Mouse (Mus musculus) myocyte (in vitro differentiated cells): Measurements from ENCODE around the gene Fam234a.

ENCODE experiments used
- CEBPB ChIP-seq: IDR thresholded peaks from 2 replicates; pipeline ENCODE4 v1.6.1; 2011; ENCODE audit warnings: mild to moderate bottlenecking, moderate library complexity; ENCODE audit not compliant: poor library complexity, insufficient read depth, severe bottlenecking
- E2F4 ChIP-seq: IDR thresholded peaks from one replicate; pipeline ENCODE4 v1.6.1; 2011; ENCODE audit warnings: mild to moderate bottlenecking, control low read depth, moderate library complexity; ENCODE audit not compliant: insufficient read depth
- MAX ChIP-seq: IDR thresholded peaks from one replicate; pipeline ENCODE4 v1.6.1; 2011; ENCODE audit warnings: low read depth, mild to moderate bottlenecking, control low read depth
- MYOD1 ChIP-seq, 3 experiments: IDR thresholded peaks; one replicate each; pipeline ENCODE4 v1.6.1; 2011; ENCODE audit warnings: control low read depth in 2 of 3, low read depth in 2 of 3, mild to moderate bottlenecking in 2 of 3, moderate library complexity in 1 of 3; ENCODE audit not compliant: insufficient read length in 2 of 3, control insufficient read depth in 1 of 3
- MYOG ChIP-seq, 3 experiments: IDR thresholded peaks; one replicate each; pipeline ENCODE4 v1.6.1; 2011; ENCODE audit warnings: control low read depth in 2 of 3, low read depth in 2 of 3, mild to moderate bottlenecking in 2 of 3; ENCODE audit not compliant: insufficient read length in 2 of 3, control insufficient read depth in 1 of 3, insufficient read depth in 1 of 3
- POLR2A ChIP-seq: IDR thresholded peaks from one replicate; pipeline ENCODE4 v1.6.1; 2011; ENCODE audit warnings: low read depth, mild to moderate bottlenecking, control low read depth, moderate library complexity; ENCODE audit not compliant: insufficient read length
- POLR2AphosphoS2 ChIP-seq: IDR thresholded peaks from one replicate; pipeline ENCODE4 v1.6.1; 2011; ENCODE audit warnings: low read depth, control low read depth; ENCODE audit not compliant: insufficient read length
- REST ChIP-seq: IDR thresholded peaks from one replicate; pipeline ENCODE4 v1.6.1; 2011; ENCODE audit warnings: mild to moderate bottlenecking, control low read depth, moderate library complexity; ENCODE audit not compliant: insufficient read depth, insufficient read length
- TCF12 ChIP-seq: IDR thresholded peaks from one replicate; pipeline ENCODE4 v1.6.1; 2011; ENCODE audit warnings: mild to moderate bottlenecking, control low read depth; ENCODE audit not compliant: poor library complexity, insufficient read depth, severe bottlenecking
- TCF3 ChIP-seq: IDR thresholded peaks from one replicate; pipeline ENCODE4 v1.6.1; 2011; ENCODE audit warnings: low read depth, control low read depth; ENCODE audit not compliant: insufficient read length
- USF1 ChIP-seq: IDR thresholded peaks from one replicate; pipeline ENCODE4 v1.6.1; 2011; ENCODE audit warnings: low read depth, mild to moderate bottlenecking, control low read depth, moderate library complexity

GRCm38 (mm10) chr17:26268851-26269250 lies 24.8 kb upstream of the Fam234a start:
- TF ChIP-seq MAX (no peak), E2F4 (no peak), POLR2A (no peak), REST (no peak), TCF12 (no peak), MYOG (IDR thresholded peaks at IDR 0.05; ENCODE audit: control insufficient read depth in 1 of 3, insufficient read depth in 1 of 3, insufficient read length in 2 of 3, low read depth in 2 of 3) (no peak), POLR2AphosphoS2 (no peak), TCF3 (no peak), USF1 (no peak), CEBPB (no peak), MYOD1 (IDR thresholded peaks at IDR 0.05; ENCODE audit: control insufficient read depth in 1 of 3, insufficient read length in 2 of 3, low read depth in 2 of 3) (no peak)
